Comparison of ENCODE assay signal across 24 mouse cellular contexts in the genomic region with DNA sequence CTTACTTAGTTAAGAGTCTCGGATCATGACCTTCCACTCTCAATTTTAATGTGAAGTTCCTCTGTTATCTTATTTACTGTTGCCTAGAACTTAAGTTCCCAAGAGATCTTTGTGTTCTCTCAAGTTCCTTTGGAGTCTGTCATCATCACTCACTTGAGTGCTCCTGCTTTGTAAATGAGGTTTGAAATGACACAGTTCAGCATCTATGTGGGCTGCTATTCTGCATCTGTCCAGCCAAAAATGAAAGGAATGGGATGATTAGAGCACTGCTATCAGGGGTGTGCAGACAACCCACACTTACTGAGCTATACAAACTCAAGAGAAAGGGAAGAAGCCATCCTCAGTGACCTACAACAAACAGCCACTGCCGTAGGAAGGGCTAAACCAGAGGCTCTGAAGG.
"Had no signal": no experiment of that assay in that cellular context is flagged by ENCODE, and none has a peak within 500 bp of the region (broad histone marks: within the 10 kb centered on the region; RNA-seq: fewer than 3 reads in every experiment).

No protein-coding gene starts in this region.

- H3K4me3 ChIP-seq: heart, adult 2 months; heart, embryonic 13.5 days; heart, embryonic 15.5 days; hindbrain, embryonic 13.5 days; hindbrain, embryonic 15.5 days; kidney, embryonic 15.5 days; limb, embryonic 13.5 days; limb, embryonic 15.5 days had no signal

- H3K9ac ChIP-seq: heart, embryonic 13.5 days; heart, embryonic 15.5 days; hindbrain, embryonic 13.5 days; hindbrain, embryonic 15.5 days; kidney, embryonic 15.5 days; limb, embryonic 13.5 days; limb, embryonic 15.5 days had no signal

- H3K27ac ChIP-seq: heart, adult 2 months; heart, embryonic 13.5 days; heart, embryonic 15.5 days; hindbrain, embryonic 13.5 days; hindbrain, embryonic 15.5 days; hindbrain, postnatal 0 days; kidney, embryonic 15.5 days; kidney, postnatal 0 days; limb, embryonic 13.5 days; limb, embryonic 15.5 days had no signal

- ATAC-seq: hindbrain, postnatal 0 days; intestine, embryonic 16.5 days had no signal

- H3K4me2 ChIP-seq: heart, embryonic 11.5 days; heart, embryonic 13.5 days; heart, embryonic 15.5 days; hindbrain, embryonic 13.5 days; hindbrain, embryonic 15.5 days; kidney, embryonic 15.5 days; limb, embryonic 13.5 days; limb, embryonic 15.5 days had no signal

- H3K27me3 ChIP-seq: heart, embryonic 13.5 days; heart, embryonic 15.5 days; hindbrain, embryonic 13.5 days; hindbrain, embryonic 15.5 days; kidney, embryonic 15.5 days; limb, embryonic 13.5 days; limb, embryonic 15.5 days had no signal

- H3K36me3 ChIP-seq: heart, embryonic 13.5 days; heart, embryonic 15.5 days; hindbrain, embryonic 13.5 days; hindbrain, embryonic 15.5 days; kidney, embryonic 15.5 days; limb, embryonic 13.5 days; limb, embryonic 15.5 days had no signal

- H3K4me1 ChIP-seq: heart, embryonic 13.5 days; heart, embryonic 15.5 days; hindbrain, embryonic 13.5 days; hindbrain, embryonic 15.5 days; kidney, embryonic 15.5 days; limb, embryonic 13.5 days; limb, embryonic 15.5 days had no signal

- DNase-seq: gastrocnemius, postnatal 14 days; gastrocnemius, postnatal 36 days; heart, adult 2 months; heart, postnatal 14 days; heart, postnatal 36 days; kidney, adult 11 months; kidney, adult 2 months; kidney, adult 9 months; kidney, postnatal 14 days; kidney, postnatal 36 days; layer of hippocampus, adult 9-11 months; layer of hippocampus, postnatal 36 days; left cerebral cortex, postnatal 4 days had no signal

- H3K9me3 ChIP-seq: heart, embryonic 13.5 days; heart, embryonic 15.5 days; hindbrain, embryonic 13.5 days; hindbrain, embryonic 15.5 days; kidney, embryonic 15.5 days; limb, embryonic 13.5 days; limb, embryonic 15.5 days had no signal
